Comparison of ENCODE assay signal across 30 mouse cellular contexts in genomic region chr7:130896064-130896463, GRCm38 (mm10). TPM values are rescaled to one million over a fixed set of nuclear protein-coding genes. Genes with fewer than 3 reads are reported as not detected.
DNase-seq lines count a peak whose midpoint lies in the region; ATAC-seq lines count a peak whose summit lies in the region.
"Had no signal": no experiment of that assay in that cellular context is flagged by ENCODE, and none has a peak within 500 bp of the region (broad histone marks: within the 10 kb centered on the region; RNA-seq: fewer than 3 reads in every experiment).

No protein-coding gene starts in this region.

- H3K4me3 ChIP-seq in hindbrain, embryonic 13.5 days: no peak overlapping the region
- no peak overlapping the region for H3K4me3 ChIP-seq in hindbrain, embryonic 12.5 days
- H3K4me3 ChIP-seq in forebrain, embryonic 14.5 days (ENCODE audit: low read depth, low read length): no peak overlapping the region
- H3K4me3 ChIP-seq: embryonic facial prominence, embryonic 15.5 days; forebrain, embryonic 15.5 days; heart, embryonic 10.5 days; limb, embryonic 12.5 days; midbrain, embryonic 10.5 days; myocyte; neural tube, embryonic 13.5 days; stomach, embryonic 15.5 days had no signal

- no peak overlapping the region for H3K4me2 ChIP-seq in hindbrain, embryonic 13.5 days
- no peak overlapping the region for H3K4me2 ChIP-seq in hindbrain, embryonic 12.5 days (replicated peaks)
- H3K4me2 ChIP-seq in forebrain, embryonic 14.5 days (ENCODE audit: low read length): no peak overlapping the region
- H3K4me2 ChIP-seq: embryonic facial prominence, embryonic 15.5 days; forebrain, embryonic 15.5 days; limb, embryonic 12.5 days; liver, embryonic 11.5 days; neural tube, embryonic 13.5 days; stomach, embryonic 15.5 days had no signal

- no peak for ATAC-seq in hindbrain, embryonic 13.5 days (ENCODE audit: low FRiP score)
- ATAC-seq in hindbrain, embryonic 12.5 days (ENCODE audit: low FRiP score): no peak
- ATAC-seq in forebrain, embryonic 14.5 days: no peak
- ATAC-seq: forebrain, embryonic 15.5 days; hindbrain, postnatal 0 days; liver, postnatal 0 days; lung, postnatal 0 days; midbrain, embryonic 16.5 days had no signal

- H3K27me3 ChIP-seq in hindbrain, embryonic 13.5 days: no peaks in the 10 kb centered on the region
- no peaks in the 10 kb centered on the region for H3K27me3 ChIP-seq in hindbrain, embryonic 12.5 days
- no peaks in the 10 kb centered on the region for H3K27me3 ChIP-seq in forebrain, embryonic 14.5 days (replicated peaks; ENCODE audit: control insufficient read depth, insufficient read depth, low read length)
- H3K27me3 ChIP-seq: embryonic facial prominence, embryonic 15.5 days; forebrain, embryonic 15.5 days; limb, embryonic 12.5 days; neural tube, embryonic 13.5 days; stomach, embryonic 15.5 days had no signal

- H3K36me3 ChIP-seq in hindbrain, embryonic 13.5 days: peaks cover 44% of the 10 kb centered on the region
- H3K36me3 ChIP-seq in hindbrain, embryonic 12.5 days: peaks cover 26% of the 10 kb centered on the region; the same call in 1 of the 2 replicates
- peaks cover 11% of the 10 kb centered on the region for H3K36me3 ChIP-seq in forebrain, embryonic 14.5 days (ENCODE audit: control insufficient read depth, insufficient read depth, low read length)

- H3K9me3 ChIP-seq in hindbrain, embryonic 13.5 days: no peaks in the 10 kb centered on the region
- H3K9me3 ChIP-seq in hindbrain, embryonic 12.5 days (replicated peaks): no peaks in the 10 kb centered on the region
- no peaks in the 10 kb centered on the region for H3K9me3 ChIP-seq in forebrain, embryonic 14.5 days (replicated peaks; ENCODE audit: control insufficient read depth, low read length)
- H3K9me3 ChIP-seq: embryonic facial prominence, embryonic 15.5 days; forebrain, embryonic 15.5 days; heart, embryonic 10.5 days; limb, embryonic 12.5 days; midbrain, embryonic 10.5 days; neural tube, embryonic 13.5 days; stomach, embryonic 15.5 days had no signal

- no peak overlapping the region for H3K27ac ChIP-seq in hindbrain, embryonic 13.5 days
- H3K27ac ChIP-seq in hindbrain, embryonic 12.5 days: no peak overlapping the region
- no peak overlapping the region for H3K27ac ChIP-seq in forebrain, embryonic 14.5 days (ENCODE audit: low read depth, low read length)
- H3K27ac ChIP-seq: embryonic facial prominence, embryonic 15.5 days; forebrain, embryonic 15.5 days; heart, embryonic 10.5 days; hindbrain, postnatal 0 days; kidney, postnatal 0 days; limb, embryonic 12.5 days; macrophage; midbrain, embryonic 10.5 days; neural tube, embryonic 13.5 days; stomach, embryonic 15.5 days had no signal

- WGBS in hindbrain, embryonic 13.5 days: 78% methylated on average over 3 of the region's 3 CpGs
- 79% methylated on average over 3 of the region's 3 CpGs for WGBS in hindbrain, embryonic 12.5 days
- 67% methylated on average over 3 of the region's 3 CpGs for WGBS in forebrain, embryonic 14.5 days

- H3K9ac ChIP-seq in hindbrain, embryonic 13.5 days: peak overlapping the region; percentile 8; the same call in 1 of the 2 replicates
- no peak overlapping the region for H3K9ac ChIP-seq in hindbrain, embryonic 12.5 days
- no peak overlapping the region for H3K9ac ChIP-seq in forebrain, embryonic 14.5 days (ENCODE audit: low read length)
- H3K9ac ChIP-seq: embryonic facial prominence, embryonic 15.5 days; forebrain, embryonic 15.5 days; limb, embryonic 12.5 days; liver, postnatal 0 days; neural tube, embryonic 13.5 days; stomach, embryonic 15.5 days had no signal

- intact Hi-C loops in left cerebral cortex, postnatal 25 days (cut with DNase I): no loop called here
- intact Hi-C loops in left cerebral cortex, postnatal 10 days (cut with DNase I): no loop called here
- intact Hi-C loops in left cerebral cortex, postnatal 36 days (cut with DNase I): loop anchor here (5.0 kb wide), 1 partner anchor 69 kb away; no protein-coding TSS in a partner anchor

- DNase-seq in left cerebral cortex, postnatal 25 days (ENCODE audit: low spot score in 2 of 2): peak; percentile 31 to 81
- no peak for DNase-seq in left cerebral cortex, postnatal 10 days (ENCODE audit: extremely low spot score in 1 of 2, low spot score in 2 of 2)
- DNase-seq in left cerebral cortex, postnatal 36 days (ENCODE audit: low spot score in 2 of 2): peak; percentile 39 to 46
- peak; percentile 31 for DNase-seq in retina, postnatal 1 day
- DNase-seq in forebrain, embryonic 14.5 days (ENCODE audit: low spot score): no peak
- DNase-seq: adrenal gland, adult 2 months; gastrocnemius, postnatal 10 days; kidney, adult 11 months; liver, postnatal 0 days; thymus, adult 18-20 months; thymus, postnatal 4 days had no signal

- no peaks in the 10 kb centered on the region for H3K4me1 ChIP-seq in hindbrain, embryonic 13.5 days (replicated peaks)
- no peaks in the 10 kb centered on the region for H3K4me1 ChIP-seq in hindbrain, embryonic 12.5 days
- H3K4me1 ChIP-seq in forebrain, embryonic 14.5 days (ENCODE audit: control insufficient read depth, insufficient read depth, low read length): no peaks in the 10 kb centered on the region
- H3K4me1 ChIP-seq: embryonic facial prominence, embryonic 15.5 days; forebrain, embryonic 15.5 days; neural tube, embryonic 13.5 days; stomach, embryonic 15.5 days had no signal

RNA-seq across cellular contexts. Expression of gene Plekha1, which starts 30.5 kb away (rescaled TPM):
- 63.4 and 65.4 TPM in 2 replicates for polyA plus RNA-seq in hindbrain, embryonic 13.5 days (2015; fragmentation: Nextera tagmentation; extraction: Ambion mirVana)
- 56.5 and 59.0 TPM in 2 replicates for polyA plus RNA-seq in hindbrain, embryonic 12.5 days (2016; fragmentation: Nextera tagmentation; extraction: Ambion mirVana)
- total RNA-seq in left cerebral cortex, postnatal 25 days (2021): 100 to 1,000 TPM in 1 of 2 experiments, 10 to 100 TPM in 1; 92.8 to 105 TPM
- 10 to 100 TPM; 92.4 to 92.7 TPM for total RNA-seq in left cerebral cortex, postnatal 10 days (2021)
- 100 to 1,000 TPM in 1 of 2 experiments, 10 to 100 TPM in 1; 82.7 to 107 TPM for total RNA-seq in left cerebral cortex, postnatal 36 days (2021)
- 30.6 and 43.9 TPM in 2 replicates for polyA plus RNA-seq in forebrain, embryonic 14.5 days (2014; fragmentation: Nextera tagmentation; extraction: Ambion mirVana)

RNA-seq across cellular contexts. Expression of gene Htra1, which starts 39.8 kb away (rescaled TPM):
- polyA plus RNA-seq in hindbrain, embryonic 13.5 days (2015; fragmentation: Nextera tagmentation; extraction: Ambion mirVana): 11.2 and 15.4 TPM in 2 replicates
- 19.0 and 23.8 TPM in 2 replicates for polyA plus RNA-seq in hindbrain, embryonic 12.5 days (2016; fragmentation: Nextera tagmentation; extraction: Ambion mirVana)
- total RNA-seq in left cerebral cortex, postnatal 25 days (2021): 100 to 1,000 TPM; 211 to 225 TPM
- 100 to 1,000 TPM; 139 to 187 TPM for total RNA-seq in left cerebral cortex, postnatal 10 days (2021)
- total RNA-seq in left cerebral cortex, postnatal 36 days (2021): 100 to 1,000 TPM; 228 to 243 TPM
- 24.7 and 26.6 TPM in 2 replicates for polyA plus RNA-seq in forebrain, embryonic 14.5 days (2014; fragmentation: Nextera tagmentation; extraction: Ambion mirVana)
- total RNA-seq: granulocyte monocyte progenitor cell, adult 5-6 weeks; hematopoietic stem cell, adult 5-6 weeks; MEL had no signal

Comparison
In these comparisons a context has a peak if more than half of its experiments do, and no peak if none do; other contexts are left out.
1. DNase-seq: peak in left cerebral cortex, postnatal 25 days (2 of 2), left cerebral cortex, postnatal 36 days (2 of 2) and retina, postnatal 1 day (single experiment); none in left cerebral cortex, postnatal 10 days (0 of 2) and forebrain, embryonic 14.5 days (single experiment).